Mouse (Mus musculus) 3T3-L1 (cell line): ENCODE data around the gene Gca.
"Not testable (repeated sequence)": the region's sequence is repeated elsewhere in the genome, so short reads cannot be mapped to it uniquely, and the experiment has no call there.

Experiments used
- DNase-seq: peaks from one replicate; pipeline ENCODE4 v3.0.0-alpha.2; 2015; ENCODE audit warnings: low read depth, low spot score

Gca gene

DNA sequence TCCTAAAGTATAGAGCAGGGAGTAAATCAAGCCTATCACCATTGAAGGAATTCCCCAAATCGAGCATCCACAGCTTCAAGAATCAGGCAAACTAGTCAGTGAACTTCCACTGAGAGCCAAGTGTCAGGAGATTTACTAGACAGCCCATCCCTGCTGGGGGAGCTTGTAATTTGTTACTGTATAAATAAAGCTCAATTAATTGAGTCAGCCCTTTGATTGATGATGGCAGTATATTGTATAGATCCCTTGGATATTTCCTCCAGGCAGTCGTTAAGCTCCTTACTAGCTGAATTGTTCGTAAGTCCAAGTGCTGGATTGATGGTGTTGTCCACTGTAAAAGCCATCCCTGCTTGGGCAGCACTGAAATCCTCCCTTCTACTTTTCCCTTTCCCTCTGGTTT is 5.8 kb downstream of the Gca start:
- DNase-seq, result no peak

DNA sequence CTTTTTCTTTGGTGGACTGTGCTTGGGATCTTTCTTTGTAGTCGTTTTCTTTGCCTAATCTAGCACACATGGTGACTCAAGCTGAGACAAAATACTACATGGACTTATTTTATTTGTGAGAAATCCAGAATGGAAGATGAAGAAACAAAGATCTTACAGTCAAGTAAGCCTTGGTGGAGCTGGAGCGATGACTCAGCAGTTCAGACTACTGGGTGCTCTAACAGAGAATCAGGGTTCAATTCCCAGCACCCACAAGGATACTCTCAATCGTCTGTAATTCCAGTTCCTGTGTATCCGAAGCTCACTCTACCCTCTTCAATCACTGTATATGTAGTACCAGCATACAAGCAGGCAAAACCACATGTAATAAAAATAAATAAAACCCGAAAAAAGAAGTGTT is 6.2 kb downstream of the Gca start:
- no peak for DNase-seq

GRCm38 (mm10) chr2:62670767-62671166 is 6.7 kb downstream of the Gca start:
- no peak for DNase-seq

DNA sequence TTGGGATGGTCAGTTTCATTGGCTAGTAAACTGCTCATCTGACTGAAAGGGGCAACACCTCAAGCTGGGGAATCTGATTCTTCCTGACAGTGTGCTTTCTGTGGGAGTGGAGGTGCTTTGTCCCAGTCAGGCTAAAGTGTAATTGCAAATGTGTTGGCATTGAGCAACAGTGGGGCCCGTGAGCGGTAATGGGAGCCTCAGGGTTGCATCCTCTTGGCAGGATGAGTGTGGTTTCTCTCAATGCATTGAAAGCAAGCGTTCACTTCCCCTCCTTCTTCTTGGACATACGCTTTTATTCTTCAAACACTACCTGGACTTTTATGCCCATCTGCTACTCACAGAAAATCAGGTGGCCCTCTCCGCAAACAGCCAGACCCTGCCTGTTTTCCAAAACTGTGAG is 8.7 kb downstream of the Gca start:
- no peak for DNase-seq

DNA sequence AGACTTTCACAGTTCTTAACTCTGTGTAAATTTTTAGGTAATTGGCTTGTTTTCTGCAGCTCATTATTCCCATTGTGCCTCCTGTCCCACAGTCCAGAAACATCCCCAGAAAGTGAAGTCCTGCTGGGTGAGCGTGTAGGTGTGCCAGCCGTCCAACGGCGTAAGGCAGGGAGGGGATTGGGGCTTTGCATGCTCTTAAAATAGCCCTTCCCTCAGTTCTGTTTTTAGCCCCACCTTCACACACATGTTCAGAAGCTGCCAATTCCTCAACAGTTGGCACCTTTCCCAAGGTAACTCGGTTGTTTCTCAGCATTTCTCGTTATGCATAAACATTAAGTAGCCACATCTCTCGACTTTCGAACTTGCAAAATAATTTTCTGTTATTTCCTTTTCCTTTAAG is 17.6 kb downstream of the Gca start:
- no peak for DNase-seq

DNA sequence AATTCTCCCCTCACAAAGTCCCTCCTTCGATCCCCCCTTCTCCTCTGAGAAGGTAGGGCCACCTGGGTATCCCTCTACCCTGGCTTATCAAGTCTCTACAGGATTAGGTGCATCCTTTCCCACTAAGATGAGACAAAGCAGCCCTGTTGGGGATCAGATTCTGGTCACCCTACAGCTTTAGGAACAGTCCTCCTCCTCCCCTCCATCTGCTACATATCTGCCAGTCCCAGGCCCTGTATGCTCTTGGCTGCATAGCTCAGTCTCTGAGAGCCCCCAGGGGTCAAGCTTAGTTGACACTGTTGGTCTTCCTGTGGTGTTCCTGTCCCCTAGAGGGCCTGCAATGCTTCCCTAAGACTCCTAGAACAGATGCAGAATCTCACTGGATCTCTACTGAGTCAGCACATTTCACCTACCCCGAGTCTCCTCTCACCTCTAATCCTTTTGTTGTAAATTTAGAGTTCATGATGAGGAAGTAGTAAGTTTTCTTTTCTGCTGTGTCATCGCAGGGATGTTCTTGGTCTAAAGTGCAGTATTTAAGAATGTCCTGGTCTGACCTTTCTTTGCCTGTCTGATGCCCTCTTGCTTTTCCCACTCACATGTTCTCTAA is 21.0 kb downstream of the Gca start:
- DNase-seq, result no peak

DNA sequence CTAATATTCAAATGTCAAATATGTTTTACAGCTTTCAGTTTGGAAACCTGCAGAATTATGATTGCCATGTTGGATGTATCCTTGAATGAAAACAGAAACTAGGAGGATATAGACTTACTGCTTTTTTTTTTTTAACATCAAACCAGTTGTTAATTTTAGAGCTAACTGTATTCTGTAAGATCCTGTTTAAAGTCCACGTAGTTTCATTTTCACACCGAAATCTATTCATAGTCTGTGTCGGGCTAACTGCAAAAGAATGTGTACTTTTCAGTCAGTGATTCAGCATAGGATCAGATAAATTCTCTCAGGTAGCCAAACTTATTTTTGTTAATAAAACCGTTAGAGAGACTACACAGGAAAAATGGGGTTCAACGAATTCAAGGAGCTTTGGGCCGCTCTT is 21.8 kb downstream of the Gca start:
- DNase-seq, result no peak

GRCm38 (mm10) chr2:62706313-62706712 is 42.2 kb downstream of the Gca start:
- DNase-seq, result no peak

DNA sequence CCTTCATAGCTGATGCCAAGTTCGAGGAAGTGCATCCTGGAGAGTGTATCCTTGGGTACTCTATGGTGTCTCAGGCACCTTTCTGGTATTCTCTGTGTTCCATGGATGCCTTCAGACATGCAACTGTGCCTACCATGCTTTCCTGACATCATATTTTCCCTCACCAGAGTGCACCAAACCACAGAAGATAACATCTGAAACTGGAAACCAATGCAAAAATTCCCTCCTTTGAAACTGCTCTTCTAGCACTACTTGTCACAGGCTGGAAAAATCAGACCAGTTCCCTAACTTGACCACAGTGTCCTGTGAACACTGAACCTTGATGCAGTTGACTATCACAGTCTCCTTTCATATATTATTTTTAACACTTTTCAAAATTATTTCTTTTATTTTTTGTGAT is 45.5 kb downstream of the Gca start:
- no peak for DNase-seq

GRCm38 (mm10) chr2:62714362-62714761 is 50.3 kb downstream of the Gca start:
- not testable (repeated sequence) for DNase-seq

DNA sequence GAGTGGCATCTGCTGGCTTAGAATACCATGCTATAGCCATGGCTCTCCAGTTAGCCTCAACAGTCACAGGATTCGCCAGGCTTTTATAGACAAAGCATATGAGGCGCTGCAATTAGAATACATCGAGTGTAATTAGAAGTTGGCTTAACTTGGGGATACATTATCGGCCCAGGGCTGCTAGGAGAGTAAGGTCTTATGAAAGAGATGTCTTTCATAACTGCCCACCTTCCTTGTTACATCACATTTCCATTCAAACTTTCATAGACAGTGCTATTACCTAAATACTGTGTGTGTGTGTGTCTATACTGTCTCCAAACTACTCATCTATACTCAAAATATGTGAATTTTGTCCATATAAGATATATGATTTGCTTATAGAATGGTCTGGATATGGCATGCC is 51.2 kb downstream of the Gca start:
- no peak for DNase-seq

GRCm38 (mm10) chr2:62717270-62717669 is 53.2 kb downstream of the Gca start:
- no peak for DNase-seq

DNA sequence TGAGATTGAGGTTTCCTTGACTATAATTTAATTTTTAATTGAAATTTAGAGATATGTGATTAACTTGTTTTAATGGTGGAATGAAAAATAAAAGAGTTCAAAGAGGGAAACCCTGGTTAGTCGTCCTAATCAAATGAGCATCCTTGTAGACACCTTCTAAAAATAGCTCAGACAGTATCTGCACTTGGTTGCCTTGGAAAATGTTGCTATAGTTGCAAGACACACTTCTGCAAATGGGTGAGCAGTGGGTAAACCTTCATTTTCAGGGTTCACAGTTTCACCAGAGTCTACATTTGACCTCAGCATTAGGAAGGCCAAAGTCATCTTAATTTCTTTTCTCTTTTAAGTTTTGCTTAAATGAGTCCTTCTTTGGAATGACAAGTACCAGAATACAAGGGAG is 54.3 kb downstream of the Gca start:
- DNase-seq, result no peak

GRCm38 (mm10) chr2:62725946-62726345 is 61.9 kb downstream of the Gca start:
- no peak for DNase-seq

DNA sequence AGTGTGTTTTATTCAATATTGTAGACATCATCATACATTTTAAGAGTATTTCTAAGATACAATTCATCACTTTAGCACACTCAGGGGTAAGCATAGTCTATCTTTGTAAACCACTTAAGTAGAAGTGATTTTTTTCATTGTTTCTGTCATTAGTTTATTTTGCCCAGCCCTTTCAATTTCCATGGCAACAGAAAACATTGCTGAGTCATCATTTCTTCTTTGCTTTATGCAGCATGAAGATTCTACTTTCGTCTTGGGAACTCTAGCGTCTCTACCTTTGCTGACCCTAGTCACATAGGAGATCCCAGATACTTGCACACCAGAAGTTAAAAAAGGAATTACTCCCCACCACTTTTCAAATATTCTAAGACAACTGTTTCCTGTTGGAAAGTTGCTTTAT is 63.6 kb downstream of the Gca start:
- DNase-seq, result no peak

DNA sequence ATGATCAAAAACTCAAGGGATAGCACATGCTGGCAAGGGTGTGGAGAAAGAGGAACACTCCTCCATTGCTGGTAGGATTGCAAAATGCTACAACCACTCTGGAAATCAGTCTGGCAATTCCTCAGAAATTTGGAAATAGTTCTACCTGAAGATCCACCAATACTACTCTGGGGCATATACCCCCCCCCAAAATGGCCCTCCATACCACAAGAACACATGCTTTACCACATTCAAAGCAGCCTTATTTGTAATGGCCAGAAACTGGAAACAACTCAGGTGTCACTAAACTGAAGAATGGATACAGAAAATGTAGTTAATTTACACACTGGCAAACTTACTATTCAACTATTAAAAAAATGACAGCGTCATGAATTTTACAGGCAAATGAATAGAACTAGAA is 66.6 kb downstream of the Gca start:
- DNase-seq, result no peak

DNA sequence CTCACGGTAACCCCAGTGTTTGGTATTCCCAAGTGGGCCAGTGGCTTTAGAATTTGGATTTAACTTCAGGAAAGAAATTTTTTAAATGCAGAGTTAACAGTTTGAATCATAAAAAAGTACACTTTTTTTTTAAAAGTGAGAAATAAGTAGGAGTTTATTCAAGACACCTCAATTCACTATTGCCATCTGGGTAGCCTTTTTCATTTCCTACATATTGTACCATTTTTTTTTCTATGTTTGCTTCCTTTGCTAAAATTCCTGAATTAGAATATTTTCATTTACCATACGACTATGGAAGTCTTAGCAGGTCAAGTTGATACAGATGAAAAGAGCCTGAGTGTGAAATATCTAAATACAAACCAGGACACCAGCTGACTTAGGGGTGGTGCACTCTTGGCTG is 79.0 kb downstream of the Gca start:
- DNase-seq, result no peak
